Mouse (Mus musculus) heart, embryonic 11.5 days (tissue): ENCODE results near the gene Mansc1. TPM values are rescaled to one million over a fixed set of nuclear protein-coding genes. Genes with fewer than 3 reads are reported as not detected.

ENCODE experiments used
- ATAC-seq: fragments of 200-750 bp; cut with Nextera tagmentation; replicated peaks from 2 replicates; pipeline ENCODE4 v1.8.0; 2017; ENCODE audit warnings: moderate library complexity; ENCODE audit not compliant: insufficient number of reproducible peaks, low FRiP score, low TSS enrichment
- H3K27ac ChIP-seq: fragments of 300-500 bp; sonication (generic); 2 replicates; pipeline ENCODE4 v1.5.1; 2014; ENCODE audit warnings: mild to moderate bottlenecking, low read depth, low read length
- H3K27me3 ChIP-seq: fragments of 300-500 bp; sonication (generic); 2 replicates; pipeline ENCODE4 v1.6.1; 2014; ENCODE audit warnings: mild to moderate bottlenecking, low read length, mixed read lengths; ENCODE audit not compliant: control insufficient read depth, insufficient read depth
- H3K36me3 ChIP-seq: fragments of 300-500 bp; sonication (generic); 2 replicates; pipeline ENCODE4 v1.6.1; 2014; ENCODE audit warnings: mild to moderate bottlenecking, low read length, moderate library complexity, mixed read lengths; ENCODE audit not compliant: control insufficient read depth, insufficient read depth
- H3K4me1 ChIP-seq: fragments of 300-500 bp; sonication (generic); 2 replicates; pipeline ENCODE4 v1.6.1; 2014; ENCODE audit warnings: low read length; ENCODE audit not compliant: control insufficient read depth, insufficient read depth
- H3K4me2 ChIP-seq: fragments of 300-500 bp; sonication (generic); 2 replicates; pipeline ENCODE4 v1.6.1; 2014; ENCODE audit warnings: mild to moderate bottlenecking, moderate library complexity
- H3K4me3 ChIP-seq: fragments of 300-500 bp; sonication (generic); 2 replicates; pipeline ENCODE4 v1.5.1; 2014; ENCODE audit warnings: low read depth, low read length
- H3K9ac ChIP-seq: fragments of 300-500 bp; sonication (generic); 2 replicates; pipeline ENCODE4 v1.6.1; 2014; ENCODE audit warnings: mild to moderate bottlenecking, low read depth, low read length, moderate library complexity
- H3K9me3 ChIP-seq: fragments of 300-500 bp; sonication (generic); replicated peaks from 2 replicates; pipeline ENCODE4 v1.6.1; 2016; ENCODE audit warnings: low read length; ENCODE audit not compliant: control insufficient read depth
- WGBS: fragments of 180-500 bp; shearing (Covaris S2); extraction: QIAGEN DNeasy Blood & Tissue Kit; methylation state at CpG from one replicate; pipeline ENCODE4 v1.1.7; 2014; ENCODE audit not compliant: insufficient replicate concordance; 5-methylcytosine and 5-hydroxymethylcytosine counted together
- polyA plus RNA-seq: library from polyadenylated mRNA; unstranded; fragments of >200 nt; fragmentation: Nextera tagmentation; extraction: Ambion mirVana; gene quantifications from 2 replicates; pipeline ENCODE4 v1.2.1, GENCODE M21; 2014

The Mansc1 gene
- polyA plus RNA-seq, 1 experiment from 2014 or later, result 7.2 TPM

GRCm38 (mm10) chr6:134614322-134614721 is 18.0 kb downstream of the Mansc1 start:
- Histone ChIP-seq H3K4me1 (peaks cover 8% of the 10 kb centered on the region; the same call in 1 of the 2 replicates), H3K9me3 (no peaks in the 10 kb centered on the region), H3K27ac (no peak overlapping the region), H3K9ac (no peak overlapping the region), H3K36me3 (no peaks in the 10 kb centered on the region), H3K4me3 (no peak overlapping the region), H3K27me3 (no peaks in the 10 kb centered on the region), H3K4me2 (peak overlapping the region; percentile 58)
- 47% methylated on average over 4 of the region's 4 CpGs for WGBS
- ATAC-seq, result no peak

DNA sequence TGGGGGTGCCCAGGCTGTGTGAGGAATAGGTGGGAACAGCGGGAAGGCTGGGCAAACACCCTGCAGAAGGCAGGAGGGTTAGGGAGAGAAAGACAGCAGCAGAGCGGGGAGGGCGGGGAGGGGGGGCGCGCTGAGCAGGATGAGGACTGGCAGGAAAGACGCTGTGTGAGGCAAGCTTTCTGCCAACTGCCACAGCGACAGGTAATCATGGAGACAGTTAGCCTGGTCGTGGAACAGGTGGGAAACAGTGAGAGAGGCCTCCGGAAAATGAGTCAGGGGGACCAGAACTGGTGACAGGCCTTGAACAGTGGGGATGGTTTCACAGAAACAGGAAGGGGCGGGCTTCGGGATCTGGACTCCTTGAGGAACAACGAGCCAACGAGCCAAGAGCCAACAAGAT is 20.4 kb downstream of the Mansc1 start:
- H3K9ac ChIP-seq, result no peak overlapping the region
- ATAC-seq, result no peak
- H3K27ac ChIP-seq, result no peak overlapping the region
- WGBS, result 62% methylated on average over 13 of the region's 13 CpGs
- H3K4me2 ChIP-seq, result no peak overlapping the region
- H3K36me3 ChIP-seq, result no peaks in the 10 kb centered on the region
- no peaks in the 10 kb centered on the region for H3K27me3 ChIP-seq
- H3K9me3 ChIP-seq, result no peaks in the 10 kb centered on the region
- peaks cover 8% of the 10 kb centered on the region; the same call in 1 of the 2 replicates for H3K4me1 ChIP-seq
- H3K4me3 ChIP-seq, result no peak overlapping the region

- Histone ChIP-seq H3K9me3 (no peaks in the 10 kb centered on the region), H3K4me3 (no peak overlapping the region), H3K36me3 (no peaks in the 10 kb centered on the region), H3K4me1 (peaks cover 8% of the 10 kb centered on the region; the same call in 1 of the 2 replicates), H3K27ac (no peak overlapping the region), H3K4me2 (no peak overlapping the region), H3K27me3 (no peaks in the 10 kb centered on the region), H3K9ac (no peak overlapping the region)
- WGBS, result 78% methylated on average over 9 of the region's 9 CpGs
- ATAC-seq, result no peak
These were observed 21.9 kb downstream of the Mansc1 start for GRCm38 (mm10) chr6:134610380-134610779.

- no peak for ATAC-seq
These were observed 25.1 kb downstream of the Mansc1 start for GRCm38 (mm10) chr6:134606949-134607746.

GRCm38 (mm10) chr6:134606540-134606939 is 25.7 kb downstream of the Mansc1 start:
- Histone ChIP-seq H3K4me2 (no peak overlapping the region), H3K4me1 (peaks cover 4% of the 10 kb centered on the region; the same call in 1 of the 2 replicates), H3K27ac (no peak overlapping the region), H3K27me3 (no peaks in the 10 kb centered on the region), H3K9ac (no peak overlapping the region), H3K36me3 (no peaks in the 10 kb centered on the region), H3K9me3 (no peaks in the 10 kb centered on the region), H3K4me3 (no peak overlapping the region)
- ATAC-seq, result no peak
- WGBS, result 58% methylated on average over 6 of the region's 6 CpGs

More at GRCm38 (mm10) chr6:134606949-134607746, 25.1 kb downstream of the Mansc1 start:
- Histone ChIP-seq H3K4me3 (no peak overlapping the region), H3K9me3 (no peaks in the 10 kb centered on the region), H3K4me2 (no peak overlapping the region), H3K27ac (no peak overlapping the region), H3K27me3 (no peaks in the 10 kb centered on the region), H3K9ac (no peak overlapping the region), H3K36me3 (no peaks in the 10 kb centered on the region), H3K4me1 (0 out of 2 replicates have a peak, but pooled peaks cover 2% of the 10 kb centered on the region)
- 50% methylated on average over 9 of the region's 9 CpGs for WGBS

GRCm38 (mm10) chr6:134605196-134605595 is 27.1 kb downstream of the Mansc1 start:
- Histone ChIP-seq H3K4me3 (no peak overlapping the region), H3K27me3 (no peaks in the 10 kb centered on the region), H3K9me3 (no peaks in the 10 kb centered on the region), H3K36me3 (no peaks in the 10 kb centered on the region), H3K9ac (no peak overlapping the region), H3K4me1 (peaks cover 4% of the 10 kb centered on the region; the same call in 1 of the 2 replicates), H3K27ac (no peak overlapping the region), H3K4me2 (no peak overlapping the region)
- no peak for ATAC-seq
- 89% methylated on average over 3 of the region's 3 CpGs for WGBS

DNA sequence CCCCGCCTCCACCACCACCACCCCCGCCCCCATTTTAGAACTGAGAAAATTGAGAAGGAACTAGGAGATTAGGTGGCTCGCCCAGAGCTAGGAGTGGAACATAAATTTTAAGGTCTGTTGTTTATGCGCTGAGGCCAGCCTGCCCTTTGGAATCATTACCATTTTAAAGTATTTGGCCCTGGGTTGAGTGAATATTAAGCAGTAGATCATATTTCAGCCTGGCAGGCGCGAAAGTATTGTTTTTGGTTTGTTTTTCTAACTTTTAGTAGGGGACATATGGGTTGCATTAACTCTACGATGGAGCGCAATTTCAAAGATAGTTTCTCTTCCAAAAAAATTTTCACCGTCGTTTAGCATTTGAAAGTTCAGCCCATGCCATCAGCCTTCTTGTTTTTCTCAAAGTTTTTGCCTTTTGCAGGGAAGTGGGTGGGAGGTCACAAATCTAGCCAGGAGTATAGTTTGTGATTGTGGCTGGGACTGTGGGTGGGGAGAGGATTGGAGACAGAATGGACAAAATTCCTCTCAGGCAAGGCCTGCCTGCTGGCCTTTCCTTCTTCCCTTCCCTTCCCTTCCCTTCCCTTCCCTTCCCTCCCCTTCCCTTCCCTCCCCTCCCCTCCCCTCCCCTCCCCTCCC is 29.8 kb downstream of the Mansc1 start:
- no peak overlapping the region for H3K4me3 ChIP-seq
- no peak overlapping the region for H3K27ac ChIP-seq
- H3K36me3 ChIP-seq, result no peaks in the 10 kb centered on the region
- H3K27me3 ChIP-seq, result no peaks in the 10 kb centered on the region
- no peak for ATAC-seq
- WGBS, result 51% methylated on average over 10 of the region's 10 CpGs
- peaks cover 4% of the 10 kb centered on the region; the same call in 1 of the 2 replicates for H3K4me1 ChIP-seq
- H3K9ac ChIP-seq, result no peak overlapping the region
- H3K9me3 ChIP-seq, result no peaks in the 10 kb centered on the region
- H3K4me2 ChIP-seq, result no peak overlapping the region

GRCm38 (mm10) chr6:134601766-134602165 is 30.5 kb downstream of the Mansc1 start:
- Histone ChIP-seq H3K9me3 (no peaks in the 10 kb centered on the region), H3K27ac (no peak overlapping the region), H3K4me1 (peaks cover 4% of the 10 kb centered on the region; the same call in 1 of the 2 replicates), H3K4me2 (no peak overlapping the region), H3K9ac (no peak overlapping the region), H3K36me3 (no peaks in the 10 kb centered on the region), H3K27me3 (no peaks in the 10 kb centered on the region), H3K4me3 (no peak overlapping the region)
- no peak for ATAC-seq
- WGBS, result 26% methylated on average over 3 of the region's 3 CpGs
